Mouse (Mus musculus): ENCODE data around the gene Rhog. TPM values are rescaled to one million over a fixed set of nuclear protein-coding genes. Genes with fewer than 3 reads are reported as not detected.

Gene Rhog
- polyA plus RNA-seq, 1 experiment from 2014 or later, result 62.0 TPM

DNA sequence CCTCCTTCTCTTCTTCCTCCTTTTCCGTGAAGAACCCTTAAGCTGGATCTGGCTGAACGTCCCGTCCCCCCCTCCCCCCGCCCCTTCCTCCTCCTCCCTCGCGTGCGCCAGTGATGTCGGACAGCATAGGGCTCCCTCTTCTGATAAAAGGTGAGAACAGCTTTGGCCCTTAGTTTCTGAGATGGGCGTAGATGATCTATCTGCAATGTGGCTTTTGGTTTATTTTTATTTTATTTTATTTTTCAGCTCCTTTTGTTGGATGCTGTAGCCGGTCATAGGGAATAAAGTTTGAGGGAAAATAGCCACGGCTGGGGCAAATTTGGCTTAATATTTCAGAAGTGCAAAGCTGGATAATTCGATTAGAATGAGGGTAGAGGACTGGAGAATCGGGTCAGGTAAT is 33.5 kb downstream of the Rhog start:
- peak overlapping the region; percentile 58 for H3K4me3 ChIP-seq (replicated peaks; ENCODE audit: low read length)
- H3K4me2 ChIP-seq (ENCODE audit: low read depth, low read length), result peak overlapping the region; percentile 82
- 0% methylated on average over 12 of the region's 13 CpGs for WGBS
- ATAC-seq (ENCODE audit: insufficient read depth, low FRiP score), result peak; percentile 61; the same call in 1 of the 2 replicates
- H3K4me1 ChIP-seq (ENCODE audit: control insufficient read depth, insufficient read depth, low read length), result peaks cover 13% of the 10 kb centered on the region; the same call in 1 of the 2 replicates
- H3K9me3 ChIP-seq (replicated peaks; ENCODE audit: control insufficient read depth, low read length), result no peaks in the 10 kb centered on the region
- no peaks in the 10 kb centered on the region for H3K27me3 ChIP-seq (ENCODE audit: control insufficient read depth, insufficient read depth, low read length)
- H3K36me3 ChIP-seq (ENCODE audit: control insufficient read depth, insufficient read depth, low read length), result no peaks in the 10 kb centered on the region
- H3K9ac ChIP-seq (ENCODE audit: low read length), result peak overlapping the region; percentile 73
- H3K27ac ChIP-seq (ENCODE audit: low read length), result peak overlapping the region; percentile 93

DNA sequence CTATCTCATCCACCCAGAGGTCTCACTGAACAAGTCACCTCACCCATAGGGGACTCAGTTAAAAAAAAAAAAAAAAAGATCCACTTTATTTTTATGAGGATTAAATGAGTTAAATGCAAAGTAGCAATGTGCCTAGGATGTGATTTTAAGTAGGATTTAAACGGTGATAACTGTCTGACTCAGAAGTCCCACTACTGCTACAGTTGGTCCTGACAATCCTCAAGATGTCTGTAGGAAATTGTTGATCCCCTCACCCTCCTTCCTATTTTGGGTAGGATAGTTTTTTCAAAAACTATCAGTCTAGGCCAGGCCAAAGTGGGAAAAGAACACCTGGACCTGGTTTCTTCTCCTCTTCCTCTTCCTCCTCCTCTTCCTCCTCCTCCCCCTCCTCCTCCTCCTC is 34.0 kb downstream of the Rhog start:
- Histone ChIP-seq H3K4me1 (ENCODE audit: control insufficient read depth, insufficient read depth, low read length) (peaks cover 13% of the 10 kb centered on the region; the same call in 1 of the 2 replicates), H3K36me3 (ENCODE audit: control insufficient read depth, insufficient read depth, low read length) (no peaks in the 10 kb centered on the region), H3K4me2 (ENCODE audit: low read depth, low read length) (peak overlapping the region; percentile 82), H3K27me3 (ENCODE audit: control insufficient read depth, insufficient read depth, low read length) (no peaks in the 10 kb centered on the region), H3K4me3 (replicated peaks; ENCODE audit: low read length) (peak overlapping the region; percentile 58; the same call in 1 of the 2 replicates), H3K9ac (ENCODE audit: low read length) (no peak overlapping the region; the same call in 1 of the 2 replicates), H3K9me3 (replicated peaks; ENCODE audit: control insufficient read depth, low read length) (no peaks in the 10 kb centered on the region), H3K27ac (ENCODE audit: low read length) (0 out of 2 replicates have a peak overlapping the region, but pooled peaks have one; percentile 55)
- 40% methylated on average over 1 of the region's 1 CpGs for WGBS
- ATAC-seq (ENCODE audit: insufficient read depth, low FRiP score), result no peak

DNA sequence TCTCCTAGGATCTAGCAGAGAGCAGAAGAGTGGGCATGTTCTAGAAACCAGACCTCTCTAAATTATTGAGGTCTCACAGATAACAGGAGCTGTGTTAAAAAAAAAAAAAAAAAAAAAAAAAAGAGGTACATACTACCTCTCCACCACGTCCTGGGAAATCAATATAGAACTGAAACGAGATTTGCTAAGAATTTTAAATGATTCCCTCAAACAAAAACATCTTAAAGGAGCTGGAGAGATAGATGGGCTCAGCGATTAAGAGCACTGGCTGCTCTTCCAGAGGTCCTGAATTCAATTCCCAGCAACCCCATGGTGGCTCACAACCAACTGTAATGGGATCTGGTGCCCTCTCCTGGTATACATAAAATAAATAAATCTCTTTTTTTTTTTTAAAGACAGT is 44.8 kb downstream of the Rhog start:
- Histone ChIP-seq H3K27me3 (ENCODE audit: control insufficient read depth, insufficient read depth, low read length) (no peaks in the 10 kb centered on the region), H3K27ac (ENCODE audit: low read length) (peak overlapping the region; percentile 83), H3K36me3 (ENCODE audit: control insufficient read depth, insufficient read depth, low read length) (no peaks in the 10 kb centered on the region), H3K4me2 (ENCODE audit: low read depth, low read length) (peak overlapping the region; percentile 64), H3K9me3 (replicated peaks; ENCODE audit: control insufficient read depth, low read length) (no peaks in the 10 kb centered on the region), H3K9ac (ENCODE audit: low read length) (peak overlapping the region; percentile 73), H3K4me3 (replicated peaks; ENCODE audit: low read length) (peak overlapping the region; percentile 90), H3K4me1 (ENCODE audit: control insufficient read depth, insufficient read depth, low read length) (peaks cover 5% of the 10 kb centered on the region)
- ATAC-seq (ENCODE audit: insufficient read depth, low FRiP score), result no peak
- 50% methylated on average over 3 of the region's 3 CpGs for WGBS

DNA sequence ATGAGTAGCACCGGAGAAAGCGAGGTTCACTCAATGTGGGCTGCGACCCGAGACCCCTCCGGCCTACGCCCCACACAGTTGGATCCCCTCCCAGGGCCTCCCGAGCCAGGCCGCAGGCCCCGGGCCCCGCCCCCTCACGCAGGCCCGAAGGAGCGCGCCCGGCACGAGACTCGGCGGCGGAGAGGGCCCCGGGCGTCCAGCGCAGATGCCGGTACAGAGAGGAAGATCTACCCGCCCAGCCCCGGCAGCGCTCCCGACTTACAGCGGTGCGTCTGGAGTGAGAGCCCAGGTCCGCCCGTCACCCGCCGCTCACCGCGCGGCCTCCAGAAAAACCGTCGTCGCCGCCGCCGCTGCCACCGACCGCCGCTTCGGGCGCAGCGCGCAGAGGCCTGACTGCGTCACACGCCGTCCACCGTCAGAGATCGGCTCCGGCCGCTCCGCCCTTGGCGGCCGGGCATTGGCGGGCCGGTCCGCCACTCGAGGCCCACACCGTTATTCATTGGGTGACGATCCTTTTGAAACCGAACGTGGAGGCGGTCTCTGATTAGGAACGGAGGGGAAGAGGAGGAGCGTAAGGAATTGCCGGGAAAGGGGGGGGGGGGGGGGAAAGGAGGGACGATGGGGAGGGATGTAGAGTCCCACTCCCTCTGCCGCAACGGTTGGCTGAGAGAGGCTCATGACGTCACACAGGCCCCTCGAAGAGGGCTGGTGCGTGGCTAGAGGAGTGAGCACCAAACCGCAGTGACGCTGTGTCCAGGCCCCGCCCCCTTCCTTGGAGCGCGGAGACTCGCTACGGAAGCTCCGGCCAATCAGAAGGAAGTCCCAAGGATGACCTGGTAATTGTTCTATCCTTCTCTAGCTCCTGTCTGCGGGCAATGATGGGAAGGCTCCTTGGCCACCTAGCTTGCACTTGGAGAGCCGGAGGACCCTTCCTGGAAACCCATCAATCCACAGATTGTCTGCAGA is 45.8 kb downstream of the Rhog start, which contains the start of the genes Nup98 and Pgap2:
Gene Nup98, minus strand, starts transcription at position 421 of the 966 bp plus-strand sequence.
Gene Pgap2, plus strand, starts transcription at position 453 of the 966 bp plus-strand sequence.
- no peaks in the 10 kb centered on the region for H3K9me3 ChIP-seq (replicated peaks; ENCODE audit: control insufficient read depth, low read length)
- peaks cover 7% of the 10 kb centered on the region for H3K4me1 ChIP-seq (ENCODE audit: control insufficient read depth, insufficient read depth, low read length)
- H3K4me3 ChIP-seq (replicated peaks; ENCODE audit: low read length), result peak within 1 kb of the TSS; percentile 90
- peak within 1 kb of the TSS; percentile 83 for H3K4me2 ChIP-seq (ENCODE audit: low read depth, low read length)
- WGBS, result under 1% methylated on average over 70 of the region's 87 CpGs
- H3K27me3 ChIP-seq (ENCODE audit: control insufficient read depth, insufficient read depth, low read length), result no peaks in the 10 kb centered on the region
- ATAC-seq (ENCODE audit: insufficient read depth, low FRiP score), result peak; percentile 99
- no peaks in the 10 kb centered on the region for H3K36me3 ChIP-seq (ENCODE audit: control insufficient read depth, insufficient read depth, low read length)
- peak within 1 kb of the TSS; percentile 91 for H3K27ac ChIP-seq (ENCODE audit: low read length)
- H3K9ac ChIP-seq (ENCODE audit: low read length), result peak within 1 kb of the TSS; percentile 93

DNA sequence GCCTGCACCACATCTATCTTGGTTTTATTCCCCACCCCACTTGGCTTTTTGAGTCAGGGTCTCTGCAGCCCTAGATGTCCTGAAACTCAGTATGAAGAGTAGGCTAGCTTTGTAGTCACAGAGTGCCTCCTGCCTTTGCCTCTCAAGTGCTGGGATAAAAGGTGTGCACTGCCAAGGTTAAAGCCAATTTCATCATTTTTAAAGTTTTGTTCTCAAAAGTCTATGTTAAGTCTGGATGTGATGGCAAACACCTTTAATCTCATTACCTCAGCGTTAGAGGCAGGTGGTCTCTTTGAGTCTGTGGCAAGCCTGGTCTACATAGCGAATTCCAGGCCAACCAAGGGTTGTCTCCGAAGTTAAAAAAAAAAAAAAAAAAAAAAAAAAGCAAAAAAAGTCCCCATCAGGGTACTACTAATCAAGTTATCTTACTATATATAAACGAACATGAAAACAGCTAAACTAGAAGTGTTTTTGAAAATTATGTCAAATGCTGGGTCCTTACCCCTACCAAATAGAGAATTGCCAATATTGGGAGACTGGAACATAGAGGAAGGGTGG is 47.0 kb downstream of the Rhog start:
- Histone ChIP-seq H3K4me2 (ENCODE audit: low read depth, low read length) (peak overlapping the region; percentile 83), H3K9ac (ENCODE audit: low read length) (peak overlapping the region; percentile 93), H3K9me3 (replicated peaks; ENCODE audit: control insufficient read depth, low read length) (no peaks in the 10 kb centered on the region), H3K27me3 (ENCODE audit: control insufficient read depth, insufficient read depth, low read length) (no peaks in the 10 kb centered on the region), H3K27ac (ENCODE audit: low read length) (no peak overlapping the region; the same call in 1 of the 2 replicates), H3K4me1 (ENCODE audit: control insufficient read depth, insufficient read depth, low read length) (peaks cover 7% of the 10 kb centered on the region), H3K36me3 (ENCODE audit: control insufficient read depth, insufficient read depth, low read length) (no peaks in the 10 kb centered on the region), H3K4me3 (replicated peaks; ENCODE audit: low read length) (peak overlapping the region; percentile 90)
- ATAC-seq (ENCODE audit: insufficient read depth, low FRiP score), result no peak
- WGBS, result 43% methylated on average over 4 of the region's 4 CpGs

DNA sequence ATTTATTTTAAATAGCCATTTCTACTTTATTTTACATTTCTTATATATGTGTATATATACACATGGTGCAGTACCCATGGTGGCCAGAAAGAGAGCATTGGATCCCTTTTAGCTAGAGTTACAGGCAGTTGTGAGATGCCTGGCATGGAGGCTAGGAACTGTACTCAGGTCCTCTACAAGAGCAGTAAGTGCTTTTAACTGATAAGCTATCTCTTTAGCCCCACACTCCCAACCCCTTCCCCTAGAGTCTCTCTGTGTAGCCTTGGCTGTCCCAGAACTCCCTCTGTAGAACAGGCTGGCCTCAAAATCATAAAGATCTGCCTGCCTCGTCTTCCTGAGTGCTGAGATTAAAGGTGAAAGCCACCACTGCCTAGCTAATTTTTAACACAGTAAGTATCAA is 50.2 kb downstream of the Rhog start:
- Histone ChIP-seq H3K27ac (ENCODE audit: low read length) (no peak overlapping the region), H3K4me1 (ENCODE audit: control insufficient read depth, insufficient read depth, low read length) (peaks cover 7% of the 10 kb centered on the region), H3K4me3 (replicated peaks; ENCODE audit: low read length) (no peak overlapping the region), H3K9ac (ENCODE audit: low read length) (no peak overlapping the region), H3K4me2 (ENCODE audit: low read depth, low read length) (no peak overlapping the region), H3K36me3 (ENCODE audit: control insufficient read depth, insufficient read depth, low read length) (no peaks in the 10 kb centered on the region), H3K9me3 (replicated peaks; ENCODE audit: control insufficient read depth, low read length) (no peaks in the 10 kb centered on the region), H3K27me3 (ENCODE audit: control insufficient read depth, insufficient read depth, low read length) (no peaks in the 10 kb centered on the region)
- 64% methylated on average over 1 of the region's 1 CpGs for WGBS
- no peak for ATAC-seq (ENCODE audit: insufficient read depth, low FRiP score)

DNA sequence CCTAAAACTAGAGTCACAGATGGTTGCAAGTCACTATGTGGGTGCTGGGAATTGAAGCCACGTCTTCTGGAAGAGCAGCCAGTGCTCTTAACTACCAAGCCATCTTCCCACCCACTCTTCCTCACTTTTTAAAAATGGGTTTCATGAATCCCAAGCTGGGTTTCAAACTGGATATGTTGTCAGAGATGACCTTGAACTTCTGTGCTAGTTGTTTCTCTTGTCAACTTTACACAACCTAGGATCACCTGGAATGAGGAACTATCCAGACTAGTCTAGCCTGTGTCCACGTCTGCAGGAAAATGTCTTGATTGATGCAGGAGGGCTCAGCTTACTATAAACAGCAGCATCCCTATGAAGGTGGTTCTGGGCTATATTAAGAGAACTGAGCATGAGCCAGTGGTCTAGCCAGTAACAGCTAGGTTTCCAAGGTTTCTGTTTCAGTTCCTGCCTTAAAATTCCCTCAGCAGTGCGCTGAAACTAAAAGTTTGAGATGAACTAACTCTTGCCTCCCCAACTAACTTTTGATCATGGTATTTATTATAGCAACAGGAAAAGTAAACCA is 51.5 kb downstream of the Rhog start:
- ATAC-seq (ENCODE audit: insufficient read depth, low FRiP score), result no peak
- Histone ChIP-seq H3K9ac (ENCODE audit: low read length) (no peak overlapping the region), H3K27ac (ENCODE audit: low read length) (no peak overlapping the region), H3K27me3 (ENCODE audit: control insufficient read depth, insufficient read depth, low read length) (no peaks in the 10 kb centered on the region), H3K9me3 (replicated peaks; ENCODE audit: control insufficient read depth, low read length) (no peaks in the 10 kb centered on the region), H3K4me1 (ENCODE audit: control insufficient read depth, insufficient read depth, low read length) (peaks cover 7% of the 10 kb centered on the region), H3K36me3 (ENCODE audit: control insufficient read depth, insufficient read depth, low read length) (no peaks in the 10 kb centered on the region), H3K4me2 (ENCODE audit: low read depth, low read length) (no peak overlapping the region), H3K4me3 (replicated peaks; ENCODE audit: low read length) (no peak overlapping the region)
- WGBS, result 74% methylated on average over 3 of the region's 3 CpGs

DNA sequence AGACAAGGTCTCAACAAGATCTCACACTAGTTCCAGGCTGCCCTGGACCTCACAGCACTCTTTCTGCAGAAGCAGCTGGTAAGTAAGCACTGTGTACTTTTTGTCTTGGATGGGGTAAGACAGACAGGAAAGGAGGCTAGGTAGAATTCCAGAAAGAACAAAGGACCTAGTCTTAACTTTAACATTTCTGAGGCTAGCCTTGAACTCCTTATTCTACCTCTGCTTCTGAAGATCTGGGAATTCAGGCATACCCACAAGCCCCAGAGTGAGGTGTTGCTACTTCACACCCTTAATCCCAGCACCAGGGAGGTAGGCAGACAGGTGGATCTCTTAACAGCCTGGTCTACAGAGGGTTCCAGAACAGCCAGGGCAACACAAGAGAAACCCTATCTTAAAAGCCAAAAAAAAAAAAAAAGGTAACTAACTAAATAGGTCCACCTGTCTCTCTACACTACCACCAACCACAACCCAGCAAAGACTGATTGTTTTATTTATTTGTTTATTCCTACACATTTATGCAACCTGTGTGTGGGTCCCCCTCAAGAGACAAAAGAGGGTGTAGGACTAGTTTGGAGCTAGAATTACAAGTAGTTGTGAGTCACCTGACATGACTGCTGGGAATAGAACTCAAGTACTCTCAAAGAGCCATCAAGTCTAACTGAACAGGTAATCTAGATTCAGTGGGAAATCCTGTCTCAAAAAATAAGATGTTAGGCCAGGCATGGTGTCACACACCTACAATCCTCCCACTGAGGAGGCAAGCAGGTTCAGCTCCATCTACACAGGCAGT is 54.7 kb downstream of the Rhog start:
- ATAC-seq (ENCODE audit: insufficient read depth, low FRiP score), result no peak
- Histone ChIP-seq H3K4me1 (ENCODE audit: control insufficient read depth, insufficient read depth, low read length) (0 out of 2 replicates have a peak, but pooled peaks cover 3% of the 10 kb centered on the region), H3K4me3 (replicated peaks; ENCODE audit: low read length) (no peak overlapping the region), H3K36me3 (ENCODE audit: control insufficient read depth, insufficient read depth, low read length) (no peaks in the 10 kb centered on the region), H3K9me3 (replicated peaks; ENCODE audit: control insufficient read depth, low read length) (no peaks in the 10 kb centered on the region), H3K4me2 (ENCODE audit: low read depth, low read length) (no peak overlapping the region), H3K27ac (ENCODE audit: low read length) (no peak overlapping the region), H3K9ac (ENCODE audit: low read length) (no peak overlapping the region), H3K27me3 (ENCODE audit: control insufficient read depth, insufficient read depth, low read length) (no peaks in the 10 kb centered on the region)

Data from stomach, embryonic 16.5 days (tissue).